Mouse (Mus musculus): Measurements from ENCODE around the gene Ppp1r9a. TPM values are rescaled to one million over a fixed set of nuclear protein-coding genes. Genes with fewer than 3 reads are reported as not detected.

The Ppp1r9a gene
- polyA plus RNA-seq, 1 experiment = 32.7 TPM

DNA sequence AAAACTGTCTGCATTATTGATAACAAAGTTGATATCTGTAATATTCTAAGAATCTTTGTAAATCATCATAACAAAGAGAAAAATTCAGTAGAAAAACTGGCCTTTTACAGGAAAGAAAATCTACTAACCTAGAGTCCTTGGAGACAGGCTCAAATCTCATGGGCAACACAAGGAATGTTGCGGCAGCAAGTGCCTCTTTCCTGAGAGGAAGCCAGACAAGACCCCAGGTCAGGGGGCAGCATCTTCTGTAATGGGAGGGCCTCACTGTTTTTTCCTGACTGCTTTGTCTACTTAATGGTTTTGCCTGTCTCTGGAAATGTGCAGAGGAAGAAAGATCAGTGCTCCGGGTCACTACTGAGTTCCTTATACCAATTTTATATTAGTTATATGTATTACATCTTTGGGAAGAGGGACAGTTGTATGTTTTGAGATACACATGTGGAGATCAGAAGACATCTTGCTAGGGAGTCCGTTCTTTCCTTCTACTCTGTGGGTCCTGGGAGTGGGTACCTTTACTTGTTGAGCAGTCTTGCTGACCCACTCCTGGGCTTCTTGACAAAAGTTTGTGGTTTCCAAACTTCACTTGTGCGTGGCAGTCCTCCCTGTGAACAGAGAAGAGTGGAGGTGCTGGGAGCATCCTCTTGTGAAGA is 151.9 kb downstream of the Ppp1r9a start:
- TF ChIP-seq CTCF (IDR thresholded peaks at IDR 0.05; ENCODE audit: borderline replicate concordance, extremely low read depth, insufficient read depth, insufficient read length) = no peak
- TF ChIP-seq POLR2A (IDR thresholded peaks at IDR 0.05; ENCODE audit: borderline replicate concordance, extremely low read depth, insufficient read depth, insufficient read length, poor library complexity, severe bottlenecking) = no peak
- DNase-seq (ENCODE audit: low read depth) = no peak

DNA sequence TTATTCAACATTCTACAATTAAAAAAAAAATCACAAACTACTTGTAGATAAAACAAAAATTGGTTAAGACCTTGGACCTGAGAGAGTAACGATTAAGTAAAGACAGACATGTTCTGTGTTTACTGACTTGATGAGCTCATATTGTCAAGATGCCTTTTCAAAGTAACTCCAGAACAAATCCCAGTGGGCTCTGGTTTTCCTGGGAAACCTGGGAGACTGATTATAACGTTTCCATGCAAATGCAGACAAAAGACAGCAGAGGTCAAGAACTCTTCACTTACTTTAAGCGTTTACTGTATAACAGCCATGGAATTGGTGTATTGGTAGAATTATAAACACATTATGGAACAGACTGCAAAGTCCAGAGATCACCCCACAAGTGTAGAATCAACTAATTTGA is 172.0 kb downstream of the Ppp1r9a start:
- DNase-seq (ENCODE audit: low read depth) = no peak
- no peak for TF ChIP-seq CTCF (IDR thresholded peaks at IDR 0.05; ENCODE audit: borderline replicate concordance, extremely low read depth, insufficient read depth, insufficient read length)
- TF ChIP-seq POLR2A (IDR thresholded peaks at IDR 0.05; ENCODE audit: borderline replicate concordance, extremely low read depth, insufficient read depth, insufficient read length, poor library complexity, severe bottlenecking) = no peak

DNA sequence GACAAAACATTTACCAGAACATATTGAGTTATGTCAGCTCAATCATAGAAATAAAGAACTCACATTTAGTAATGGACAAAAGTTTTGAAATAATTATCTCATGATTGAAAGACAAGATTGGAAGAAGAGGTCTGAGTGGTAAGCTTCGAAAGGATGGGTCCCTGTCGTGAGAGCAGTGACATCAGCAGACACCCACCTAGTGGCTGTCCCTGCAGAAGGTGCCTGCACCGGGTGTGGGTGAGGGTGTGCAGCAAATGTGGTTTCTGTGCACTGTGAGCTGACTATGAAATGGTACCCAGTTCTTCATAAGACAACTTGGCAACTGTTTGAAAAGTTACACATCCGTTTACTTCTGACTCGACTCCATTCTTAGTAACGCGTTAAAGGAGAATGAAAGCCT is 173.0 kb downstream of the Ppp1r9a start:
- TF ChIP-seq CTCF (IDR thresholded peaks at IDR 0.05; ENCODE audit: borderline replicate concordance, extremely low read depth, insufficient read depth, insufficient read length) (no peak), POLR2A (IDR thresholded peaks at IDR 0.05; ENCODE audit: borderline replicate concordance, extremely low read depth, insufficient read depth, insufficient read length, poor library complexity, severe bottlenecking) (no peak)
- no peak for DNase-seq (ENCODE audit: low read depth)

DNA sequence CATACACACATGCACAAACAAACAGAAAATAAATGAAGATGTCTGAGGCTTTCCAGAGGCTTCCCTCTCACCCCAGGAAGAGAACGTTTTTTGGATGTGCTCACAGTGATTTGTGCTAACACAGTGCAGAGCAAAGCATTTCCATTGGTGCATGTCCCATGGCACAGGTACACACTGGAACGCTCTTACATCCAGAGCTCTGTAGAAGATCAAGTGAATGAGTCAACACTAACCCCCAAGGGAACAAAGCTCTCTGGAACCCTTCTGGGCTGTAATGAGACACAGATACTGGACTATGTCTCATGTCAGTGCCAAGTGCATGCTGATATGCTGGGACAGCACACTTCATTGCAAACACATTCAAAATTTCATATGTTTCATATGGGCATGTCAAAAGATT is 175.3 kb downstream of the Ppp1r9a start:
- DNase-seq (ENCODE audit: low read depth) = no peak
- TF ChIP-seq POLR2A (IDR thresholded peaks at IDR 0.05; ENCODE audit: borderline replicate concordance, extremely low read depth, insufficient read depth, insufficient read length, poor library complexity, severe bottlenecking) (no peak), CTCF (IDR thresholded peaks at IDR 0.05; ENCODE audit: borderline replicate concordance, extremely low read depth, insufficient read depth, insufficient read length) (no peak)

DNA sequence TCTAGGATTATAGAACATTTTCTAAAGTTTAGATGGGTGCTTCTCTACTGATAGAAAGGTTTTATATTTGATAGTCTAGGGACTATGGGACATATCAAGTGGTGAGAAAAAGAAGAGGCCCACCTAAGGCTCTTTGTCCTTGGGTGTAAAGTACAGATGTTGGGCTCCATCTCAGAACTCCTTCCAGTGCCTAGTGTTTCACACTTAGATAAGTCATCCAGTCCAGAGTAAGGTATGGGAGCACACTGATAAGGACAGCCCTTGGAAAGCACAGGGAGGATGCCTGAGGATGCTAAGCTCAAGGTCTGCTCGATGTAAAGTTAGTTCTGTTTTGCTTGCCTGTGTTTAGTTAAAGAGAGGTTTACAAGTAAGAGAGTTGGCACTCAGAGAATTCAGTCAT is 176.4 kb downstream of the Ppp1r9a start:
- DNase-seq (ENCODE audit: low read depth) = no peak

DNA sequence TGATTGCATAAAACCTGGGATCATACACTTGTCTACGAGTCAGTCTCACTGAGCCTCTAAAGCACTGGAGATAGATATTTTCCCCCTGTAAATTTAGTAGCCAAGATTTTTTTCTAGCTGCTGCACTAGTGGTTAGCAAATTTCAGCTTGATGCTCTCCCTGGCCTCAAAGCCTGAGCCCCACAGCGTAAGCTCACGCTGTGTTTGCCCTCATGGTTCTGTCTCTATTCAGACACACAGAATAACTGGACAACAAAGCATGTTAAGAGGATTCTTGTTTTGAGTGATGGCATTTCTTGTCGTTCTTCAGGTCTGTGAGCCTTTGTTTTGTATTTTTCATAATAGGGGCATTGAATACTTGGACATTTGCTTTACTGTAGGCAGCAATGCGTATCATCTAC is 177.4 kb downstream of the Ppp1r9a start:
- peak; percentile 29 for DNase-seq (ENCODE audit: low read depth)
- TF ChIP-seq CTCF (IDR thresholded peaks at IDR 0.05; ENCODE audit: borderline replicate concordance, extremely low read depth, insufficient read depth, insufficient read length) (no peak), POLR2A (IDR thresholded peaks at IDR 0.05; ENCODE audit: borderline replicate concordance, extremely low read depth, insufficient read depth, insufficient read length, poor library complexity, severe bottlenecking) (no peak)

More for the DNA sequence above, 176.4 kb downstream of the Ppp1r9a start:
- TF ChIP-seq CTCF (IDR thresholded peaks at IDR 0.05; ENCODE audit: borderline replicate concordance, extremely low read depth, insufficient read depth, insufficient read length) (no peak), POLR2A (IDR thresholded peaks at IDR 0.05; ENCODE audit: borderline replicate concordance, extremely low read depth, insufficient read depth, insufficient read length, poor library complexity, severe bottlenecking) (no peak)

DNA sequence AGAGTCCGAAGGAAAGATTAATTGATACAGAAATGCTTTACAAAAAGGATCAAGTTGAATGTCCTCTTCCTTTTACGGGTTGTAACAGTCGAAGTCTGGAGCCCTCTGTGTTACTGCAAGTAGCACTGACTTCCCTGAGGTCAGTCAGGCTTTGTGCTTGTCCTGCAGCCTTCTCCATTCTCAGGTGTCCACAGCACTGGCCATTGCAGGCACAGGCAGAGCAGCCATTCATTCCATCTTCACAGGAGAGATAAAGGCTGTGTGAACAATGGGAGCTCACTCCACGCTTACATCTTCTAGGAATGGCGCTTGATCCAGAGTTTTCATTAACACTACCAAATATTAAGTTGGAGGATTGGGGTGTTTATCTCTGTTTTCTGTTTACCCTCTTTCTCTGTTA is 177.8 kb downstream of the Ppp1r9a start:
- no peak for DNase-seq (ENCODE audit: low read depth)
- TF ChIP-seq CTCF (IDR thresholded peaks at IDR 0.05; ENCODE audit: borderline replicate concordance, extremely low read depth, insufficient read depth, insufficient read length) = no peak
- TF ChIP-seq POLR2A (IDR thresholded peaks at IDR 0.05; ENCODE audit: borderline replicate concordance, extremely low read depth, insufficient read depth, insufficient read length, poor library complexity, severe bottlenecking) = no peak

DNA sequence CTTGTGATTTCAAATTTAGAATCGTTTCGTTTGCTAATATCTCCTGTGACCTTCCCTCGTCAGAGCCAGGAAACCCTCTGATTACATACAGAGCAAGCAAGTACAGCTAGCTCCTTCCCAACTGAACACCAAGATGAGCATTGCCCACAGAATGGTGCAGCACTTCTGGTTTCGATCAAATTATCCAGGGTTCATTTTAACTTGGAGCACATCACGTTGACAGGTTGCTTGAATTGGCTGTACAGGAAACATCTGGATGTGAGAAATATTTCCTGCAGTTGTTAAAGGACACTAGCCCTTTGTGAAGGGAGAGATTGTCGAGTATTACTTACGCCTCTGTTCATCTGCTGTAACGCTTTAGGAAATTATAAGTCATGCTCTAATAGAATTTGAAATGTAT is 178.4 kb downstream of the Ppp1r9a start:
- TF ChIP-seq CTCF (IDR thresholded peaks at IDR 0.05; ENCODE audit: borderline replicate concordance, extremely low read depth, insufficient read depth, insufficient read length) = no peak
- no peak for TF ChIP-seq POLR2A (IDR thresholded peaks at IDR 0.05; ENCODE audit: borderline replicate concordance, extremely low read depth, insufficient read depth, insufficient read length, poor library complexity, severe bottlenecking)
- DNase-seq (ENCODE audit: low read depth) = peak; percentile 9

DNA sequence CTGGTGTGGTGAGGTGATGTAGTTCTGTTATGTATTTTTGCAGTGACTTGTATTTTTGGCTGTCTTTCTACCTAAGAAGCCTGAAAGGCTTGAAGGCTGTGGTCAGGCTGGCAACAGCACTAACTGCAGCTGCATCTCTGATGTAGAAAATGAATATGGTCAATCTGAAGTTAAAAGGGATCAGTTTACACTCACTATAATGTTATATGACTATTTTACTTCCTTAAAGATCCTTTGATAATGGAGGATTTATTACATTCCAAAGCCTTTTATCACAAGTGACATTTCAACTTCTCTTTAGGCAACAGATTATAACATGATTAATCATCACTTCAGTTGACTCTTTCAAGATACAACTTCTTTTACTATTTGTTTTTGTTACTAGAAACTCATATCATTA is 179.4 kb downstream of the Ppp1r9a start:
- DNase-seq (ENCODE audit: low read depth) = no peak
- TF ChIP-seq CTCF (IDR thresholded peaks at IDR 0.05; ENCODE audit: borderline replicate concordance, extremely low read depth, insufficient read depth, insufficient read length) (no peak), POLR2A (IDR thresholded peaks at IDR 0.05; ENCODE audit: borderline replicate concordance, extremely low read depth, insufficient read depth, insufficient read length, poor library complexity, severe bottlenecking) (no peak)

DNA sequence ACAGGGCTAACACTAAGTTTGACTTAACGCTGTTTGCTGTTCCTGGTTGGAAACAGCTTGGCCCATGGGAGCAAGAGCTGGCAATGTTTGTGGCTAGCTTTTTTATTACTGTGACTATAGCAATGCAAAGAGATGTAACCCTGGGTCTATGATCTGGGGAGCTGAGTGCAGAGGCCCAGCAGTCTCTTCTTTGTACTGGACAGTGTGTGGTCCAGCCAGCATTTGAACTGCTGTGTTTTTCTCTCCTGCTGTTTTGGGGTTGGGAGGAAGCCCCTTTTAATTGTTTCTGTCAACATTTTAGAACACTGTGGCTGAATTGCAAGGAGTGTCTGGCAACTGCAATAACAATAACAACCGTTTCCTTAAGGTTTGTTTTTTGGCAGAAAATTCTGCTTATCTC is 180.0 kb downstream of the Ppp1r9a start:
- DNase-seq (ENCODE audit: low read depth) = no peak
- TF ChIP-seq CTCF (IDR thresholded peaks at IDR 0.05; ENCODE audit: borderline replicate concordance, extremely low read depth, insufficient read depth, insufficient read length) (no peak), POLR2A (IDR thresholded peaks at IDR 0.05; ENCODE audit: borderline replicate concordance, extremely low read depth, insufficient read depth, insufficient read length, poor library complexity, severe bottlenecking) (no peak)

DNA sequence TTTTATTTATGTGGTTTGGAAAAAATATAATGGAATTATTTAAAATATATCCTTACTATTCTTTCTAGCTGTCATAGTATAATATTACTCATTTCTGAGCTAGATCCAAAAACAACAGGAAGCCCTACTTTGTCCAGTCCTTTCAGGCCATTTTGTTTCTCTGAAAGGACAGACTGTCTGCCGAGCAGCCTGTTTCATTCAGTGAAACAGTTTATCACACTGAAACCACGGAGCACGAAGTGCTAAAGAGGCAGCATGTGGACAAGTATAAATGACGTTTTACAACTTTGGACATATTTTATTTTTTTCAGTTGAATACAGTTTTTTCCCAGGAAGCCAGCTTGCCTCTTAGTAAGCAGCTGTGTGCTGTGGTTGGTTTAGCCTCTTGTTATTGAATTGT is 181.2 kb downstream of the Ppp1r9a start:
- no peak for DNase-seq (ENCODE audit: low read depth)
- TF ChIP-seq CTCF (IDR thresholded peaks at IDR 0.05; ENCODE audit: borderline replicate concordance, extremely low read depth, insufficient read depth, insufficient read length) (no peak), POLR2A (IDR thresholded peaks at IDR 0.05; ENCODE audit: borderline replicate concordance, extremely low read depth, insufficient read depth, insufficient read length, poor library complexity, severe bottlenecking) (no peak)

DNA sequence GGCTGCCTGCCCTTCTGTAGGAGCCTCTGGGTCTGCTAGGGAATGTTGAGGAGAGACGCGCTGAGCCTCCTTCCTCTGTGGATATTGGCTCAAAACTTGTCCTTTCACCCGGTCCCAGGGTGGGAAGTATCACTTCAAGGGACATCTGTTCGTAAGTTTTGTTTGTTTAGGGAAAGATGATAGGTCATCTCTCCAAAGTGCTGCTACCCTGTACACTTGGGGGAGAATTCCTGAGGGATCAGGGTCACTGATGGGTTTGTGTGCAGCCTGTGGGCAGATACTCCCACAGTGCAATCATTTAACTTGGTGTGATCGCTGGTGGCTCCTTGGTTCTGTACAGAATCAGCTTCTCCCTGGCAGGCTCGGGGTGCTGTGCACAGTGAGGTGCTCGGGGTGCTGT is 189.2 kb downstream of the Ppp1r9a start:
- DNase-seq (ENCODE audit: low read depth) = no peak
- no peak for TF ChIP-seq POLR2A (IDR thresholded peaks at IDR 0.05; ENCODE audit: borderline replicate concordance, extremely low read depth, insufficient read depth, insufficient read length, poor library complexity, severe bottlenecking)
- TF ChIP-seq CTCF (IDR thresholded peaks at IDR 0.05; ENCODE audit: borderline replicate concordance, extremely low read depth, insufficient read depth, insufficient read length) = no peak
